Mouse (Mus musculus) midbrain, embryonic 15.5 days (tissue): ENCODE measurements at regions not wholly inside any gene's neighbourhood (a gene's known extent, or its start where the extent isn't known, plus 50 kb on each side); places are given as distances from the start of the nearest gene placed in this dataset.

Experiments used
- ATAC-seq: fragments of 200-750 bp; cut with Nextera tagmentation; replicated peaks from 2 replicates; pipeline ENCODE4 v1.8.0; 2017; ENCODE audit warnings: moderate TSS enrichment
- H3K27ac ChIP-seq: fragments of 300-500 bp; sonication (generic); 2 replicates; pipeline ENCODE4 v1.5.1; 2015; ENCODE audit warnings: mild to moderate bottlenecking, inconsistent platforms
- H3K27me3 ChIP-seq: fragments of 300-500 bp; sonication (generic); replicated peaks from 2 replicates; pipeline ENCODE4 v1.6.1; 2015; ENCODE audit warnings: inconsistent platforms
- H3K36me3 ChIP-seq: fragments of 300-500 bp; sonication (generic); replicated peaks from 2 replicates; pipeline ENCODE4 v1.6.1; 2015; ENCODE audit warnings: inconsistent platforms
- H3K4me1 ChIP-seq: fragments of 300-500 bp; sonication (generic); 2 replicates; pipeline ENCODE4 v1.6.1; 2015; ENCODE audit warnings: inconsistent platforms
- H3K4me2 ChIP-seq: fragments of 300-500 bp; sonication (generic); 2 replicates; pipeline ENCODE4 v1.6.1; 2015; ENCODE audit warnings: inconsistent platforms, mild to moderate bottlenecking, moderate library complexity
- H3K4me3 ChIP-seq: fragments of 300-500 bp; sonication (generic); 2 replicates; pipeline ENCODE4 v1.5.1; 2015; ENCODE audit warnings: mild to moderate bottlenecking, inconsistent platforms
- H3K9ac ChIP-seq: fragments of 300-500 bp; sonication (generic); 2 replicates; pipeline ENCODE4 v1.6.1; 2015; ENCODE audit warnings: mild to moderate bottlenecking, inconsistent platforms
- H3K9me3 ChIP-seq: fragments of 300-500 bp; sonication (generic); 2 replicates; pipeline ENCODE4 v1.6.1; 2016; ENCODE audit warnings: inconsistent platforms
- WGBS: fragments of 180-500 bp; shearing (Covaris S2); methylation state at CpG from one replicate; pipeline ENCODE4 v1.1.7; 2015; ENCODE audit warnings: mixed read lengths; 5-methylcytosine and 5-hydroxymethylcytosine counted together

- H3K27me3 ChIP-seq: no peaks in the 10 kb centered on the region
- H3K4me3 ChIP-seq: no peak overlapping the region
- peaks cover 75% of the 10 kb centered on the region for H3K4me1 ChIP-seq
- 75% methylated on average over 4 of the region's 4 CpGs for WGBS
- no peak overlapping the region for H3K4me2 ChIP-seq
- H3K9ac ChIP-seq: 0 out of 2 replicates have a peak overlapping the region, but pooled peaks have one; percentile 29
- H3K27ac ChIP-seq: peak overlapping the region; percentile 99
- no peaks in the 10 kb centered on the region for H3K36me3 ChIP-seq
- no peaks in the 10 kb centered on the region for H3K9me3 ChIP-seq
- ATAC-seq: no peak
Measured at GRCm38 (mm10) chr2:30715720-30716310, 87.6 kb downstream of the 1700001O22Rik start.

GRCm38 (mm10) chr2:30713535-30713934 lies 89.9 kb downstream of the 1700001O22Rik start:
- no peak overlapping the region for H3K4me3 ChIP-seq
- no peaks in the 10 kb centered on the region for H3K27me3 ChIP-seq
- H3K9ac ChIP-seq: no peak overlapping the region
- H3K4me2 ChIP-seq: no peak overlapping the region
- ATAC-seq: no peak
- 5% methylated on average over 3 of the region's 3 CpGs for WGBS
- no peaks in the 10 kb centered on the region for H3K9me3 ChIP-seq
- H3K4me1 ChIP-seq: peaks cover 61% of the 10 kb centered on the region
- H3K36me3 ChIP-seq: no peaks in the 10 kb centered on the region
- H3K27ac ChIP-seq: peak overlapping the region; percentile 94; the same call in 1 of the 2 replicates

GRCm38 (mm10) chr2:30712841-30713401 lies 90.5 kb downstream of the 1700001O22Rik start:
- H3K4me3 ChIP-seq: no peak overlapping the region
- H3K9me3 ChIP-seq: no peaks in the 10 kb centered on the region
- WGBS: 62% methylated on average over 9 of the region's 9 CpGs
- ATAC-seq: no peak
- no peaks in the 10 kb centered on the region for H3K36me3 ChIP-seq
- H3K27me3 ChIP-seq: no peaks in the 10 kb centered on the region
- peaks cover 61% of the 10 kb centered on the region for H3K4me1 ChIP-seq
- peak overlapping the region; percentile 94 for H3K27ac ChIP-seq
- no peak overlapping the region for H3K9ac ChIP-seq
- H3K4me2 ChIP-seq: no peak overlapping the region

- peak overlapping the region; percentile 59 for H3K9ac ChIP-seq
- peak overlapping the region; percentile 40 for H3K4me3 ChIP-seq
- no peaks in the 10 kb centered on the region for H3K9me3 ChIP-seq
- H3K27ac ChIP-seq: peak overlapping the region; percentile 94
- no peaks in the 10 kb centered on the region for H3K27me3 ChIP-seq
- ATAC-seq: peak; percentile 68
- peak overlapping the region; percentile 77 for H3K4me2 ChIP-seq
- H3K4me1 ChIP-seq: peaks cover 61% of the 10 kb centered on the region
- 1% methylated on average over 62 of the region's 63 CpGs for WGBS
- no peaks in the 10 kb centered on the region for H3K36me3 ChIP-seq
Measured at GRCm38 (mm10) chr2:30711853-30712498, 91.5 kb downstream of the 1700001O22Rik start.

- Histone ChIP-seq H3K27ac (peak overlapping the region; percentile 94), H3K9ac (peak overlapping the region; percentile 59), H3K27me3 (no peaks in the 10 kb centered on the region), H3K4me3 (peak overlapping the region; percentile 40), H3K36me3 (no peaks in the 10 kb centered on the region), H3K4me2 (peak overlapping the region; percentile 77), H3K4me1 (peaks cover 59% of the 10 kb centered on the region), H3K9me3 (no peaks in the 10 kb centered on the region)
- ATAC-seq: peak; percentile 69
- 3% methylated on average over 14 of the region's 15 CpGs for WGBS
Measured at GRCm38 (mm10) chr2:30711476-30711852, 92.0 kb downstream of the 1700001O22Rik start.

GRCm38 (mm10) chr2:30710895-30711294 lies 92.6 kb downstream of the 1700001O22Rik start:
- Histone ChIP-seq H3K9ac (no peak overlapping the region), H3K4me2 (no peak overlapping the region), H3K4me3 (no peak overlapping the region), H3K36me3 (no peaks in the 10 kb centered on the region), H3K27ac (peak overlapping the region; percentile 94), H3K4me1 (peaks cover 59% of the 10 kb centered on the region), H3K9me3 (no peaks in the 10 kb centered on the region), H3K27me3 (no peaks in the 10 kb centered on the region)
- 97% methylated on average over 7 of the region's 7 CpGs for WGBS
- no peak for ATAC-seq

GRCm38 (mm10) chr2:30709386-30709884 lies 94.0 kb downstream of the 1700001O22Rik start:
- H3K9ac ChIP-seq: no peak overlapping the region
- peaks cover 60% of the 10 kb centered on the region for H3K4me1 ChIP-seq
- H3K27ac ChIP-seq: peak overlapping the region; percentile 98
- WGBS: 64% methylated on average over 3 of the region's 3 CpGs
- no peak overlapping the region for H3K4me3 ChIP-seq
- no peaks in the 10 kb centered on the region for H3K9me3 ChIP-seq
- no peaks in the 10 kb centered on the region for H3K36me3 ChIP-seq
- no peak overlapping the region for H3K4me2 ChIP-seq
- H3K27me3 ChIP-seq: no peaks in the 10 kb centered on the region
- no peak for ATAC-seq

GRCm38 (mm10) chr2:30708762-30709385 lies 94.6 kb downstream of the 1700001O22Rik start:
- H3K9me3 ChIP-seq: no peaks in the 10 kb centered on the region
- no peak for ATAC-seq
- no peak overlapping the region for H3K4me2 ChIP-seq
- no peak overlapping the region for H3K4me3 ChIP-seq
- no peaks in the 10 kb centered on the region for H3K36me3 ChIP-seq
- no peaks in the 10 kb centered on the region for H3K27me3 ChIP-seq
- H3K4me1 ChIP-seq: peaks cover 60% of the 10 kb centered on the region
- H3K9ac ChIP-seq: no peak overlapping the region
- H3K27ac ChIP-seq: peak overlapping the region; percentile 98
- 68% methylated on average over 4 of the region's 4 CpGs for WGBS

- ATAC-seq: peak; percentile 48
- Histone ChIP-seq H3K36me3 (no peaks in the 10 kb centered on the region), H3K27me3 (no peaks in the 10 kb centered on the region), H3K4me3 (peak overlapping the region; percentile 30), H3K4me1 (peaks cover 55% of the 10 kb centered on the region), H3K9ac (peak overlapping the region; percentile 60), H3K4me2 (peak overlapping the region; percentile 65), H3K9me3 (no peaks in the 10 kb centered on the region), H3K27ac (peak overlapping the region; percentile 98)
- WGBS: under 1% methylated on average over 47 of the region's 48 CpGs
Measured at GRCm38 (mm10) chr2:30708001-30708683, 95.3 kb downstream of the 1700001O22Rik start.

- Histone ChIP-seq H3K9me3 (no peaks in the 10 kb centered on the region), H3K36me3 (no peaks in the 10 kb centered on the region), H3K4me1 (peaks cover 53% of the 10 kb centered on the region), H3K27me3 (no peaks in the 10 kb centered on the region), H3K27ac (peak overlapping the region; percentile 98), H3K4me3 (peak overlapping the region; percentile 30), H3K9ac (peak overlapping the region; percentile 60), H3K4me2 (peak overlapping the region; percentile 65)
- ATAC-seq: no peak
- WGBS: 3% methylated on average over 44 of the region's 44 CpGs
Measured at GRCm38 (mm10) chr2:30707099-30708000, 96.1 kb downstream of the 1700001O22Rik start.

GRCm38 (mm10) chr2:30706036-30706435 lies 97.4 kb downstream of the 1700001O22Rik start:
- 71% methylated on average over 5 of the region's 5 CpGs for WGBS
- H3K9ac ChIP-seq: no peak overlapping the region

More at GRCm38 (mm10) chr2:30706036-30706435, 97.4 kb downstream of the 1700001O22Rik start:
- H3K4me2 ChIP-seq: no peak overlapping the region
- H3K27ac ChIP-seq: peak overlapping the region; percentile 98; the same call in 1 of the 2 replicates
- no peaks in the 10 kb centered on the region for H3K9me3 ChIP-seq
- H3K4me3 ChIP-seq: no peak overlapping the region
- H3K27me3 ChIP-seq: no peaks in the 10 kb centered on the region
- no peaks in the 10 kb centered on the region for H3K36me3 ChIP-seq
- no peak for ATAC-seq
- H3K4me1 ChIP-seq: peaks cover 43% of the 10 kb centered on the region
